Mouse (Mus musculus) megakaryocyte, embryonic 14.5 days (primary cell): Measurements from ENCODE around the gene Gm20422.
"Not testable (repeated sequence)": the region's sequence is repeated elsewhere in the genome, so short reads cannot be mapped to it uniquely, and the experiment has no call there.

Experiments
- FLI1 ChIP-seq: IDR thresholded peaks from 2 replicates; pipeline ENCODE4 v1.6.1; 2012; ENCODE audit warnings: low read length, inconsistent platforms, mixed read lengths
- GATA1 ChIP-seq: IDR thresholded peaks from 3 replicates; pipeline ENCODE4 v1.6.1; 2012; ENCODE audit warnings: mixed read lengths, low read length, inconsistent platforms, borderline replicate concordance

DNA sequence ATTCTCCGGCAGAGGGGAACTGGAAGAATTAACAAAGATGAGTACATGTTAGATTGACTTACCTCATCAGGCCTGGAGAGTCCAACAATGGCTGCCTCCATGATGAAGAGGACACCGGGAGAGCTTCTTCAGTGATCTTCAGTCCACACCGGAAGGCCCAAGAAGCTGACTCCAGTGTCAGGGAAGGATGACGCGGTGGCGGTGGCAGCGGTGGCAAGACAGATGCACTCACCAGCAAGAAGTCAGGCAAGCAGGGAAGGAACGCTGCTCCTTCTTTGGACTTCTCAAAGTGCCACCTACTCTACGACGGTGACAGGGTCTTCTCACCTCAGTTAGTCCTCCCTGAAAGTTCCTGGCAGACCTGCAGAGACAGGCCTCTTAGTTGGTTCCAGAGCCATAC, 64.1 kb downstream of the Gm20422 start, which contains the start of gene Zfp869:
- TF ChIP-seq GATA1, FLI1: not testable (repeated sequence)
